ENCODE assay signal across 16 mouse cellular contexts in the genomic region with DNA sequence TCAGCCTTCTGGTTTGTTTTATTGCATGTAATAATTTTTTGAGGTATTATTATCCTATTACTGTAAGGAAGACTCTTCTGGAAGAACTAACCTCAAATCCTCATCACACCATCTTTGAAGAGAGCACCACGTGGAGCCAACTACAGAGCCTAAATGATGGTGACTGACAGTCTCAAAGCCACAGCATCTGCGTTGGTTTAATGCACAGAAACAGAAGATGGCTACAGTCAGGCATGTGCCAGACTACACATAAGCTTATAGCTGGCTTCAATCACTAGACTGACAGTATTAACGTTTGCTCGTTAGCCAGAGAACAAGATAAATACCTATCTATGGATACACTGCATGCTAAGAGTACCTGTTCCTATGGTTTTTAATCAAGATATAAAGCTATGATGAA. TPM values are rescaled to one million over a fixed set of nuclear protein-coding genes. Genes with fewer than 3 reads are reported as not detected.
"Had no signal": no experiment of that assay in that cellular context is flagged by ENCODE, and none has a peak within 500 bp of the region (broad histone marks: within the 10 kb centered on the region; RNA-seq: fewer than 3 reads in every experiment).

No protein-coding gene starts in this region.

- H3K9me3 ChIP-seq: lung, embryonic 15.5 days; megakaryocyte, embryonic 14.5 days; midbrain, embryonic 13.5 days; midbrain, embryonic 15.5 days; neural tube, embryonic 12.5 days had no signal

- H3K4me3 ChIP-seq: lung, embryonic 15.5 days; megakaryocyte, embryonic 14.5 days; midbrain, embryonic 13.5 days; midbrain, embryonic 15.5 days; neural tube, embryonic 12.5 days had no signal

- H3K36me3 ChIP-seq: lung, embryonic 15.5 days; midbrain, embryonic 13.5 days; midbrain, embryonic 15.5 days; neural tube, embryonic 12.5 days had no signal

- H3K27me3 ChIP-seq: lung, embryonic 15.5 days; megakaryocyte, embryonic 14.5 days; midbrain, embryonic 13.5 days; midbrain, embryonic 15.5 days; neural tube, embryonic 12.5 days had no signal

- H3K27ac ChIP-seq: lung, embryonic 15.5 days; macrophage; midbrain, embryonic 13.5 days; midbrain, embryonic 15.5 days; neural tube, embryonic 12.5 days had no signal

- H3K4me2 ChIP-seq: lung, embryonic 15.5 days; midbrain, embryonic 11.5 days; midbrain, embryonic 13.5 days; midbrain, embryonic 15.5 days; neural tube, embryonic 12.5 days had no signal

- DNase-seq: lung, adult 2 months; lung, postnatal 14 days; lung, postnatal 36 days; right cerebral cortex, postnatal 14 days; spleen, adult 18-20 months; thymus, adult 18-20 months; thymus, postnatal 14 days; thymus, postnatal 36 days had no signal

- ATAC-seq: lung, postnatal 0 days; midbrain, embryonic 13.5 days; midbrain, embryonic 15.5 days had no signal

- H3K9ac ChIP-seq: lung, embryonic 15.5 days; midbrain, embryonic 13.5 days; midbrain, embryonic 15.5 days; neural tube, embryonic 12.5 days had no signal

- H3K4me1 ChIP-seq: midbrain, embryonic 13.5 days; midbrain, embryonic 15.5 days had no signal

RNA-seq across cellular contexts. Expression of gene Prickle1, which starts 59.5 kb away (rescaled TPM):
- polyA plus RNA-seq: macrophage had no signal
